Mouse (Mus musculus) ES-E14 (cell line): Measurements from ENCODE around the gene Chrdl1. TPM values are rescaled to one million over a fixed set of nuclear protein-coding genes. Genes with fewer than 3 reads are reported as not detected.

Experiments
- DNase-seq: peaks from one replicate; pipeline ENCODE4 v3.0.0-alpha.2; 2013; ENCODE audit warnings: low read depth, low spot score
- H3K27ac ChIP-seq: 2 replicates; pipeline ENCODE4 v1.5.1; 2012; ENCODE audit warnings: low read depth, mild to moderate bottlenecking, low read length, moderate library complexity, mixed read lengths; ENCODE audit not compliant: poor library complexity, insufficient read depth, severe bottlenecking
- H3K36me3 ChIP-seq: 2 replicates; pipeline ENCODE4 v1.6.1; 2012; ENCODE audit warnings: mild to moderate bottlenecking, low read length, moderate library complexity, mixed read lengths; ENCODE audit not compliant: control insufficient read depth, poor library complexity, insufficient read depth, severe bottlenecking
- H3K4me1 ChIP-seq, 2 experiments: fragments of 150-350 bp in 1 of 2; sonication (generic) in 1 of 2; 2 replicates each; pipeline ENCODE4 v1.6.1; 2012; ENCODE audit warnings: low read length in 2 of 2, mild to moderate bottlenecking in 1 of 2, mixed read lengths in 1 of 2; ENCODE audit not compliant: control insufficient read depth in 2 of 2, insufficient read depth in 2 of 2, poor library complexity in 1 of 2
- H3K4me3 ChIP-seq, 2 experiments: fragments of 150-350 bp in 1 of 2; sonication (generic) in 1 of 2; 2 replicates each; pipeline ENCODE4 v1.5.1; 2012; ENCODE audit warnings: low read length in 2 of 2, low read depth in 1 of 2, mild to moderate bottlenecking in 1 of 2, mixed read lengths in 1 of 2; ENCODE audit not compliant: insufficient read depth in 1 of 2, poor library complexity in 1 of 2, severe bottlenecking in 1 of 2
- H3K9ac ChIP-seq: 2 replicates; pipeline ENCODE4 v1.6.1; 2012; ENCODE audit warnings: low read depth, mild to moderate bottlenecking, low read length, mixed read lengths; ENCODE audit not compliant: poor library complexity, insufficient read depth, severe bottlenecking
- H3K9me3 ChIP-seq: fragments of 150-350 bp; sonication (generic); 2 replicates; pipeline ENCODE4 v1.6.1; 2012; ENCODE audit warnings: low read depth, mild to moderate bottlenecking, low read length; ENCODE audit not compliant: control insufficient read depth, insufficient read depth
- CHD2 ChIP-seq: IDR thresholded peaks from 2 replicates; pipeline ENCODE4 v1.6.1; 2014; ENCODE audit warnings: mild to moderate bottlenecking, low read depth, low read length, inconsistent platforms
- HCFC1 ChIP-seq: IDR thresholded peaks from 2 replicates; pipeline ENCODE4 v1.6.1; 2012; ENCODE audit warnings: low read length, inconsistent platforms, borderline replicate concordance; ENCODE audit not compliant: insufficient read depth
- MAFK ChIP-seq: IDR thresholded peaks from 2 replicates; pipeline ENCODE4 v1.6.1; 2014; ENCODE audit warnings: mild to moderate bottlenecking, low read depth, low read length, inconsistent platforms; ENCODE audit not compliant: insufficient read depth
- ZC3H11A ChIP-seq: IDR thresholded peaks from 2 replicates; pipeline ENCODE4 v1.6.1; 2012; ENCODE audit warnings: low read depth, mild to moderate bottlenecking, inconsistent platforms, low read length, borderline replicate concordance
- ZNF384 ChIP-seq: IDR thresholded peaks from 2 replicates; pipeline ENCODE4 v1.6.1; 2012; ENCODE audit warnings: low read depth, low read length, inconsistent platforms
- in situ Hi-C, 2 experiments: fragments of 600-800 bp; cut with MboI; formaldehyde crosslinking; loops; one replicate each; pipeline ENCODE4 v1.15.1; 2025; ENCODE audit warnings: low sequenced_read_pairs in 2 of 2, inconsistent platforms in 1 of 2; ENCODE audit not compliant: unreplicated experiment in 2 of 2
- total RNA-seq: library from RNA; depleted of rRNA; stranded (reverse); fragments of 300-350 nt; gene quantifications from 2 replicates; pipeline ENCODE4 v1.2.3, GENCODE M21; 2012; rRNA removed

Gene Chrdl1
- total RNA-seq = 0.36 and 0.37 TPM in 2 replicates

DNA sequence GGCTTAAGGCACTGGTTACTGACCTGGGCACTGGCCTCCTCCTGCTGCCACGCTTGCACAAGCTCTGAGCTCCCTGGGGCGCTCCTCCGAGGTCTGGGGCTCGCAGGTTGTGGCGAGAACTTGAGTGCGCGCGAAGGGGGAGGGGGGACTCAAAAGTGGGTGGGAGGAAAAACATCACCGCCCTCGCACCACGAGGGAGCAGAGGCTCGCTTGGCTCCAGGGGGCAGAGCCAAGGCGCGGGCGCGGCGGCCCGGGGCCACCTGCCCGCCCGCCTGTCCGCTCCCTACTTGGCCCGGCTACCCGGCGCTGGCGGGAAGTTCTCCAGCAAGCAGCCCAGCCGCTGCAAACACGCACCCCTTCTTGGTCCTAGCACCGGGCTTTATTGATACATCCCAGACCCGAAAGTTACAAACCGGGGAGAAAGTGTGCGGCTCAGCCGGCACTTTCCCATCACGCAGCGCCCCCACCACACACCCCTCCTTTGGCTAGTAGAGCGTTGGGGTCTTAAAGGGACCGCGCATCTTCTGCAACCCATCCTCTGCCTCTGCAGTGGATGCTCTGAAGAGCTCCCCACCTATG, at the start of gene Chrdl1:
Gene Chrdl1, minus strand, starts transcription at position 472 of the 579 bp plus-strand sequence.
- DNase-seq = no peak
- Histone ChIP-seq H3K9ac (no peak within 1 kb of the TSS), H3K36me3 (no peaks in the 10 kb centered on the region), H3K9me3 (no peaks in the 10 kb centered on the region), H3K4me1 (no peaks in the 10 kb centered on the region), H3K4me3 (peak within 1 kb of the TSS; percentile 59 to 66), H3K27ac (no peak within 1 kb of the TSS)
- no peak for TF ChIP-seq CHD2
- no peak for TF ChIP-seq ZNF384
- TF ChIP-seq HCFC1 = no peak
- TF ChIP-seq MAFK = no peak
- no peak for TF ChIP-seq ZC3H11A
- in situ Hi-C loops = no loop called here

DNA sequence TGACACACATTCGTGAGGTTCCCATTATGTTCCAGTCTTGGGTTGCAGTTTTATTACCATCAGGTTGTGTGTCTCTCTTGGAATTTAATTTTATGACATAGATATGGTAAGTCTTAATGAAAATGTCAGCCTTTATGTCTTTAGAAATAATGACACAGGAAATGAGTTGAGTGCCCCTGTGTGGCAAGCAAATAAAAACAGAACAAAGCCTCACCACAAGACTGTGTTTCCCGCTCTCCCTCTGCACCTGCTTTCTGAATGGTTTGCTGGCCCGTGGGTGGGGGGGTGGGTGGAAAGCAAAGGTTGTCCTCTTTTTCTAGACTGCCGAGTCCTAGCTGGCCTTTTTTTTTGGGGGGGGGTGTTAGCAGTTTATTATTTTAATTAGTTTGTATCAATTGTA, 48.6 kb upstream of the Chrdl1 start:
- H3K27ac ChIP-seq = no peak overlapping the region
- H3K4me1 ChIP-seq = no peaks in the 10 kb centered on the region
- TF ChIP-seq ZC3H11A = no peak
- no peak for TF ChIP-seq MAFK
- TF ChIP-seq HCFC1 = no peak
- TF ChIP-seq ZNF384 = no peak
- no peak for TF ChIP-seq CHD2
- no peak overlapping the region for H3K4me3 ChIP-seq
- in situ Hi-C loops = loop anchor here (10.0 kb wide), 3 partner anchors 338 to 618 kb away; partner anchors contain the start of gene Rtl9 (in 1 of the 2)
- no peak overlapping the region for H3K9ac ChIP-seq
- no peaks in the 10 kb centered on the region for H3K36me3 ChIP-seq
- H3K9me3 ChIP-seq = no peaks in the 10 kb centered on the region
- DNase-seq = no peak

DNA sequence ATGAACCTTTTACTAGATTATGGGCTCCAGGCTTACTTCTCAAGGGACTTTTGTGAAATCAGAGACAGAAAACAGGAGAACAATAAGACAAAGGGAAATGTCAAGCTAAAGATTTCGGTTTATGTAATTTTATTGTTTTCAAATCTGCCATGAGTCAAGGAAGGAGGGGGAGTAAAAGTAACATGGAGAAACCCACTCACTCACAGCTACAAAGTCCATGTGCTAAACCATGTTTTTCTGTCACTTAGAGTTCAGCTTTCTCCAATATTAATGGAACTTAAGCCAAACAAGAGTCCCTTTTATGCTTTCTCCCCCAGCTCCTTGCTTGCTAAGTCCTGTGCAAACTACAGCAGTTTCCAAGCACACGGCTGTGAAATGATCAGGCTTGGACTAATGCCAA, 10.5 kb upstream of the Chrdl1 start:
- H3K36me3 ChIP-seq = no peaks in the 10 kb centered on the region
- in situ Hi-C loops = no loop called here
- no peak overlapping the region for H3K4me3 ChIP-seq
- no peak overlapping the region for H3K27ac ChIP-seq
- DNase-seq = no peak
- H3K4me1 ChIP-seq = no peaks in the 10 kb centered on the region
- TF ChIP-seq MAFK (no peak), HCFC1 (no peak), CHD2 (no peak), ZC3H11A (no peak), ZNF384 (no peak)
- no peak overlapping the region for H3K9ac ChIP-seq
- H3K9me3 ChIP-seq = no peaks in the 10 kb centered on the region

DNA sequence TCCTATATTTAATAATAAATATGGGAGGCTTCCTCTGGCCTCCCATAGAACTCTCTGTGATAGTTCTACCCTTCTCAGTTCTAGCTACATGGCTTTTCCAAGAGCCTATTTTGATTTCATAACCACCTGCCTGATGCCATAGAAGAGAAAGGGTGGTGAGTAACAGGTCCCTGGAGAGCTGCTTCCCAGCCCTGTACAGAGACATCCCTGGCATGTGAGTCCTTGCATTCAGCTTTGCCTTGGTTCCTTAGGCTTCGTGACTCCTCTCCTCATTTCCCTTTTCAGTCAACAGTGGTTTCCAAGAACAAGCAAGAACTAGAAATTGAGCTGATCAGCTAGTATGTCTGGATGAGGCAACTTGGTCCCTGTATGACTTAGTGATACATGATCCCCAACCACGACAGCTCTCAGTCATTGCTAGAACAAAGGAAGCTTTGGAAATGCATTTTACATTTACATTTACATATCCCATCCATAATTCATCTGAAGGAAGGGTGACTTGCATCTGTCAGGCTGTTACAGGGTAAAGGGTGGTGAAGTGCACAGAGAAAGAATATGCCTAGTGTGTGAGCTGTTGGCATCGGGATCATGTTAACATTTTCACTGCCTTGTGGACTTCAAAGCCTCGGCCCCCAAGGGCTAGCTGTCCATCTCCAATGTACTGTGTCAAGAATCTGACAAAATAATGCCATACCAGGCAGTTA, 27.7 kb downstream of the Chrdl1 start:
- Histone ChIP-seq H3K9ac (no peak overlapping the region), H3K4me1 (no peaks in the 10 kb centered on the region), H3K36me3 (no peaks in the 10 kb centered on the region), H3K9me3 (no peaks in the 10 kb centered on the region), H3K4me3 (no peak overlapping the region), H3K27ac (no peak overlapping the region)
- no peak for DNase-seq
- in situ Hi-C loops = no loop called here
- no peak for TF ChIP-seq HCFC1

DNA sequence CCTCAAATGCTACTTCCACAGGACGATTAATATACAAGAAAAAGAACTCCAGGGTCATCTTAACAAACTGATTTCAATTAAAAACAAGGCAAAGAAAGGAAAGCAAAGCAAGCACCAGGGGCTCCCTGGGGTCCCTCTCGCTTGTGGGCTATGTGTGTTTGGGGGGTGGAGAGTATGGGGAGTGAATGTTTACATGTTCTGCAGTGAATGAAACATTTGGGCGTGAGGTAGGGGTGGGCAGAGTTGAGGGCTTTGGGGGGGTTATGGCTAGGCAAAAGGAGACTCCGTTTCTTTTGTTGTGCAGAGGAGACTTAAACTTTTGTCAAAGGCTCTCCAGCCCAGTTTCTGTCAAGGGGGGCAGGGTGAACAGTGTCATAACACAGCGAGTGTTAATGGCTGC, 46.8 kb downstream of the Chrdl1 start:
- H3K4me1 ChIP-seq = no peaks in the 10 kb centered on the region
- no peaks in the 10 kb centered on the region for H3K9me3 ChIP-seq
- H3K36me3 ChIP-seq = no peaks in the 10 kb centered on the region
- no peak overlapping the region for H3K9ac ChIP-seq
- in situ Hi-C loops = no loop called here
- no peak overlapping the region for H3K27ac ChIP-seq
- DNase-seq = no peak
- H3K4me3 ChIP-seq = no peak overlapping the region
- no peak for TF ChIP-seq ZC3H11A
- TF ChIP-seq HCFC1 = no peak
- TF ChIP-seq ZNF384 = no peak
- no peak for TF ChIP-seq MAFK
- TF ChIP-seq CHD2 = no peak
